Mouse (Mus musculus): ENCODE data around the gene Atf5. TPM values are rescaled to one million over a fixed set of nuclear protein-coding genes. Genes with fewer than 3 reads are reported as not detected.

Gene Atf5
- polyA plus RNA-seq, 1 experiment from 2014 or later = 3.4 TPM

- no peaks in the 10 kb centered on the region for H3K9me3 ChIP-seq (ENCODE audit: control insufficient read depth, low read length)
- H3K9ac ChIP-seq (ENCODE audit: low read length) = no peak overlapping the region
- DNase-seq (ENCODE audit: low spot score) (no peak), ATAC-seq (replicated peaks; ENCODE audit: low FRiP score) (no peak)
- H3K4me2 ChIP-seq (ENCODE audit: low read depth, low read length, severe bottlenecking) = no peak overlapping the region
- no peak overlapping the region for H3K4me3 ChIP-seq (ENCODE audit: low read depth, low read length)
- H3K36me3 ChIP-seq (ENCODE audit: control insufficient read depth, insufficient read depth, low read length) = no peaks in the 10 kb centered on the region; the same call in none of the 2 replicates
- no peak overlapping the region for H3K27ac ChIP-seq (ENCODE audit: low read depth, low read length)
- peaks cover 10% of the 10 kb centered on the region for H3K4me1 ChIP-seq (replicated peaks; ENCODE audit: control insufficient read depth, insufficient read depth, low read length)
- 100% methylated on average over 1 of the region's 1 CpGs for WGBS
- H3K27me3 ChIP-seq (ENCODE audit: control insufficient read depth, insufficient read depth, low read length) = peaks cover 14% of the 10 kb centered on the region
Observed at GRCm38 (mm10) chr7:44835373-44836015, 19.0 kb upstream of the Atf5 start.

GRCm38 (mm10) chr7:44832763-44833162, 16.3 kb upstream of the Atf5 start:
- DNase-seq (ENCODE audit: low spot score) = no peak
- Histone ChIP-seq H3K27ac (ENCODE audit: low read depth, low read length) (no peak overlapping the region), H3K4me3 (ENCODE audit: low read depth, low read length) (no peak overlapping the region), H3K36me3 (ENCODE audit: control insufficient read depth, insufficient read depth, low read length) (peaks cover 17% of the 10 kb centered on the region), H3K9me3 (ENCODE audit: control insufficient read depth, low read length) (no peaks in the 10 kb centered on the region), H3K9ac (ENCODE audit: low read length) (no peak overlapping the region), H3K27me3 (ENCODE audit: control insufficient read depth, insufficient read depth, low read length) (no peaks in the 10 kb centered on the region), H3K4me2 (ENCODE audit: low read depth, low read length, severe bottlenecking) (no peak overlapping the region), H3K4me1 (replicated peaks; ENCODE audit: control insufficient read depth, insufficient read depth, low read length) (no peaks in the 10 kb centered on the region)
- ATAC-seq (replicated peaks; ENCODE audit: low FRiP score) = no peak
- 83% methylated on average over 4 of the region's 4 CpGs for WGBS

GRCm38 (mm10) chr7:44828706-44829105, 12.2 kb upstream of the Atf5 start:
- ATAC-seq (replicated peaks; ENCODE audit: low FRiP score) = no peak
- no peaks in the 10 kb centered on the region for H3K9me3 ChIP-seq (ENCODE audit: control insufficient read depth, low read length)
- H3K4me3 ChIP-seq (ENCODE audit: low read depth, low read length) = no peak overlapping the region

GRCm38 (mm10) chr7:44826771-44827170, 10.3 kb upstream of the Atf5 start:
- Histone ChIP-seq H3K4me1 (replicated peaks; ENCODE audit: control insufficient read depth, insufficient read depth, low read length) (peaks cover 7% of the 10 kb centered on the region; the same call in 1 of the 2 replicates), H3K9ac (ENCODE audit: low read length) (no peak overlapping the region), H3K27ac (ENCODE audit: low read depth, low read length) (no peak overlapping the region), H3K9me3 (ENCODE audit: control insufficient read depth, low read length) (no peaks in the 10 kb centered on the region), H3K4me2 (ENCODE audit: low read depth, low read length, severe bottlenecking) (no peak overlapping the region), H3K4me3 (ENCODE audit: low read depth, low read length) (no peak overlapping the region), H3K27me3 (ENCODE audit: control insufficient read depth, insufficient read depth, low read length) (no peaks in the 10 kb centered on the region), H3K36me3 (ENCODE audit: control insufficient read depth, insufficient read depth, low read length) (peaks cover 17% of the 10 kb centered on the region)
- DNase-seq (ENCODE audit: low spot score) = no peak
- WGBS = 91% methylated on average over 3 of the region's 3 CpGs
- ATAC-seq (replicated peaks; ENCODE audit: low FRiP score) = no peak

More at GRCm38 (mm10) chr7:44828706-44829105, 12.2 kb upstream of the Atf5 start:
- peaks cover 5% of the 10 kb centered on the region; the same call in 1 of the 2 replicates for H3K4me1 ChIP-seq (replicated peaks; ENCODE audit: control insufficient read depth, insufficient read depth, low read length)
- H3K9ac ChIP-seq (ENCODE audit: low read length) = no peak overlapping the region
- 93% methylated on average over 5 of the region's 5 CpGs for WGBS
- no peak overlapping the region for H3K4me2 ChIP-seq (ENCODE audit: low read depth, low read length, severe bottlenecking)
- DNase-seq (ENCODE audit: low spot score) = no peak
- no peak overlapping the region for H3K27ac ChIP-seq (ENCODE audit: low read depth, low read length)
- peaks cover 17% of the 10 kb centered on the region for H3K36me3 ChIP-seq (ENCODE audit: control insufficient read depth, insufficient read depth, low read length)
- no peaks in the 10 kb centered on the region for H3K27me3 ChIP-seq (ENCODE audit: control insufficient read depth, insufficient read depth, low read length)

GRCm38 (mm10) chr7:44824872-44825271, 8.4 kb upstream of the Atf5 start:
- DNase-seq (ENCODE audit: low spot score) (peak; percentile 84), ATAC-seq (replicated peaks; ENCODE audit: low FRiP score) (no peak)
- H3K36me3 ChIP-seq (ENCODE audit: control insufficient read depth, insufficient read depth, low read length) = peaks cover 11% of the 10 kb centered on the region
- H3K4me2 ChIP-seq (ENCODE audit: low read depth, low read length, severe bottlenecking) = no peak overlapping the region
- no peak overlapping the region for H3K4me3 ChIP-seq (ENCODE audit: low read depth, low read length)
- H3K4me1 ChIP-seq (replicated peaks; ENCODE audit: control insufficient read depth, insufficient read depth, low read length) = peaks cover 10% of the 10 kb centered on the region; the same call in 1 of the 2 replicates
- no peak overlapping the region for H3K9ac ChIP-seq (ENCODE audit: low read length)
- no peaks in the 10 kb centered on the region for H3K9me3 ChIP-seq (ENCODE audit: control insufficient read depth, low read length)
- no peak overlapping the region for H3K27ac ChIP-seq (ENCODE audit: low read depth, low read length)
- H3K27me3 ChIP-seq (ENCODE audit: control insufficient read depth, insufficient read depth, low read length) = no peaks in the 10 kb centered on the region
- WGBS = 35% methylated on average over 3 of the region's 3 CpGs

- Histone ChIP-seq H3K4me1 (replicated peaks; ENCODE audit: control insufficient read depth, insufficient read depth, low read length) (peaks cover 17% of the 10 kb centered on the region), H3K4me2 (ENCODE audit: low read depth, low read length, severe bottlenecking) (no peak overlapping the region), H3K9me3 (ENCODE audit: control insufficient read depth, low read length) (no peaks in the 10 kb centered on the region), H3K27ac (ENCODE audit: low read depth, low read length) (no peak overlapping the region), H3K4me3 (ENCODE audit: low read depth, low read length) (no peak overlapping the region), H3K27me3 (ENCODE audit: control insufficient read depth, insufficient read depth, low read length) (no peaks in the 10 kb centered on the region), H3K36me3 (ENCODE audit: control insufficient read depth, insufficient read depth, low read length) (no peaks in the 10 kb centered on the region; the same call in 1 of the 2 replicates), H3K9ac (ENCODE audit: low read length) (no peak overlapping the region)
- ATAC-seq (replicated peaks; ENCODE audit: low FRiP score) = no peak
- DNase-seq (ENCODE audit: low spot score) = peak; percentile 54
- WGBS = 38% methylated on average over 7 of the region's 7 CpGs
Observed at GRCm38 (mm10) chr7:44823409-44823808, 7.0 kb upstream of the Atf5 start.

- 83% methylated on average over 7 of the region's 7 CpGs for WGBS
- Histone ChIP-seq H3K27me3 (ENCODE audit: control insufficient read depth, insufficient read depth, low read length) (no peaks in the 10 kb centered on the region), H3K4me2 (ENCODE audit: low read depth, low read length, severe bottlenecking) (no peak overlapping the region), H3K9ac (ENCODE audit: low read length) (no peak overlapping the region), H3K27ac (ENCODE audit: low read depth, low read length) (no peak overlapping the region), H3K36me3 (ENCODE audit: control insufficient read depth, insufficient read depth, low read length) (no peaks in the 10 kb centered on the region; the same call in 1 of the 2 replicates), H3K4me3 (ENCODE audit: low read depth, low read length) (no peak overlapping the region), H3K9me3 (ENCODE audit: control insufficient read depth, low read length) (no peaks in the 10 kb centered on the region), H3K4me1 (replicated peaks; ENCODE audit: control insufficient read depth, insufficient read depth, low read length) (peaks cover 21% of the 10 kb centered on the region)
- peak; percentile 38 for DNase-seq (ENCODE audit: low spot score)
- ATAC-seq (replicated peaks; ENCODE audit: low FRiP score) = no peak
Observed at GRCm38 (mm10) chr7:44821666-44822448, 5.4 kb upstream of the Atf5 start.

- peak; percentile 20 for DNase-seq (ENCODE audit: low spot score)
- Histone ChIP-seq H3K27ac (ENCODE audit: low read depth, low read length) (no peak overlapping the region), H3K9me3 (ENCODE audit: control insufficient read depth, low read length) (no peaks in the 10 kb centered on the region), H3K4me2 (ENCODE audit: low read depth, low read length, severe bottlenecking) (no peak overlapping the region), H3K4me3 (ENCODE audit: low read depth, low read length) (no peak overlapping the region), H3K36me3 (ENCODE audit: control insufficient read depth, insufficient read depth, low read length) (no peaks in the 10 kb centered on the region), H3K9ac (ENCODE audit: low read length) (no peak overlapping the region), H3K4me1 (replicated peaks; ENCODE audit: control insufficient read depth, insufficient read depth, low read length) (peaks cover 21% of the 10 kb centered on the region), H3K27me3 (ENCODE audit: control insufficient read depth, insufficient read depth, low read length) (no peaks in the 10 kb centered on the region)
- WGBS = 89% methylated on average over 3 of the region's 3 CpGs
- ATAC-seq (replicated peaks; ENCODE audit: low FRiP score) = no peak
Observed at GRCm38 (mm10) chr7:44820525-44820924, 4.1 kb upstream of the Atf5 start.
